In the genomic region with DNA sequence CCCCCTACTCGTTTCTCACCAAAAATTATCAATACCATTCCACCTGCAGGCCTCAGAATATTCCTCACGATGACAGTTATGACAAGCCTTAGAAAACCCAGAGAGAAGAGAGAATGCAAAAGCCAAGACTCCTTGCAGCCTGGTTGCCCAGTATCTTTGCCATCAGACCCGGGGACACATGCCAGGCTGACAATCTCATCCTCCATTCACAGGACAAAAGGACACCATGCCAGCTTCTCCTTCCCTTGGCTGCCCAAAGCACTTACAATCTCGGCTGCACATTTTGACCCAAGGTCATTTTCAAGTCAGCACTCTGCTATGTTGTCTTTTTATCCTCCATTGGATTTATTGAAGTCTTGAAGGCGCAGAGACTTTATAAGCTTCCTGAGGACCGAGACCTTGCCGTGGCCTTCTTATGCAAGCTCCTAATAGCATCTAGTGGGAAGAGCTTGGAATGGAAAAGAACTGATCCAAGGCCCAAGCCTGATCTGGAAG, we compare ENCODE assay signal across 8 mouse cellular contexts.
"Had no signal": no experiment of that assay in that cellular context is flagged by ENCODE, and none has a peak within 500 bp of the region (broad histone marks: within the 10 kb centered on the region; RNA-seq: fewer than 3 reads in every experiment).

No protein-coding gene starts in this region.

- DNase-seq: kidney, postnatal 4 days; lung, adult 2 months; lung, postnatal 36 days; right cerebral cortex, postnatal 14 days; thymus, adult 2 months; thymus, postnatal 25 days had no signal

- ATAC-seq: lung, postnatal 0 days; midbrain, embryonic 13.5 days had no signal
